Mouse (Mus musculus): ENCODE data around the gene Cd86.

Cd86 gene

GRCm38 (mm10) chr16:36655199-36655598, 10.7 kb downstream of the Cd86 start:
- DNase-seq (ENCODE audit: low spot score), result no peak

GRCm38 (mm10) chr16:36651174-36651766, 14.6 kb downstream of the Cd86 start:
- no peak for DNase-seq (ENCODE audit: low spot score)

GRCm38 (mm10) chr16:36650511-36650910, 15.4 kb downstream of the Cd86 start:
- no peak for DNase-seq (ENCODE audit: low spot score)

- DNase-seq (ENCODE audit: low spot score), result no peak
Observed at GRCm38 (mm10) chr16:36649304-36649703, 16.6 kb downstream of the Cd86 start.

- no peak for DNase-seq (ENCODE audit: low spot score)
Observed at GRCm38 (mm10) chr16:36645124-36645523, 20.8 kb downstream of the Cd86 start.

- DNase-seq (ENCODE audit: low spot score), result no peak
Observed at GRCm38 (mm10) chr16:36642696-36643046, 23.2 kb downstream of the Cd86 start.

GRCm38 (mm10) chr16:36641830-36642695, 23.8 kb downstream of the Cd86 start:
- no peak for DNase-seq (ENCODE audit: low spot score)

- no peak for DNase-seq (ENCODE audit: low spot score)
Observed at GRCm38 (mm10) chr16:36640993-36641392, 24.9 kb downstream of the Cd86 start.

- no peak for DNase-seq (ENCODE audit: low spot score)
Observed at GRCm38 (mm10) chr16:36639812-36640504, 25.9 kb downstream of the Cd86 start.

GRCm38 (mm10) chr16:36636800-36637199, 29.1 kb downstream of the Cd86 start:
- no peak for DNase-seq (ENCODE audit: low spot score)

GRCm38 (mm10) chr16:36634971-36635710, 30.7 kb downstream of the Cd86 start:
- DNase-seq (ENCODE audit: low spot score), result no peak

GRCm38 (mm10) chr16:36634421-36634820, 31.5 kb downstream of the Cd86 start:
- no peak for DNase-seq (ENCODE audit: low spot score)

- DNase-seq (ENCODE audit: low spot score), result no peak
Observed at GRCm38 (mm10) chr16:36632229-36632628, 33.7 kb downstream of the Cd86 start.

GRCm38 (mm10) chr16:36631607-36632006, 34.3 kb downstream of the Cd86 start:
- DNase-seq (ENCODE audit: low spot score), result no peak

GRCm38 (mm10) chr16:36627740-36628139, 38.1 kb downstream of the Cd86 start:
- DNase-seq (ENCODE audit: low spot score), result no peak

- DNase-seq (ENCODE audit: low spot score), result no peak
Observed at GRCm38 (mm10) chr16:36626567-36627197, 39.2 kb downstream of the Cd86 start.

GRCm38 (mm10) chr16:36625909-36626308, 40.0 kb downstream of the Cd86 start:
- no peak for DNase-seq (ENCODE audit: low spot score)

- no peak for DNase-seq (ENCODE audit: low spot score)
Observed at GRCm38 (mm10) chr16:36622320-36622719, 43.6 kb downstream of the Cd86 start.

- DNase-seq (ENCODE audit: low spot score), result no peak
Observed at GRCm38 (mm10) chr16:36621108-36621507, 44.8 kb downstream of the Cd86 start.

- DNase-seq (ENCODE audit: low spot score), result no peak
Observed at GRCm38 (mm10) chr16:36613701-36614100, 52.2 kb downstream of the Cd86 start.

- DNase-seq (ENCODE audit: low spot score), result no peak
Observed at GRCm38 (mm10) chr16:36602632-36603031, 63.2 kb downstream of the Cd86 start.

- no peak for DNase-seq (ENCODE audit: low spot score)
Observed at GRCm38 (mm10) chr16:36598265-36598664, 67.6 kb downstream of the Cd86 start.
